Mouse (Mus musculus): Measurements from ENCODE around the gene Sbno2. TPM values are rescaled to one million over a fixed set of nuclear protein-coding genes. Genes with fewer than 3 reads are reported as not detected.

The Sbno2 gene
- polyA plus RNA-seq, 1 experiment from 2014 or later, result 17.2 TPM

- H3K4me1 ChIP-seq (ENCODE audit: control insufficient read depth, insufficient read depth, low read length), result peaks cover 29% of the 10 kb centered on the region
- no peak overlapping the region for H3K4me3 ChIP-seq (replicated peaks; ENCODE audit: low read length)
- no peak overlapping the region for H3K27ac ChIP-seq (ENCODE audit: low read length)
- 69% methylated on average over 8 of the region's 8 CpGs for WGBS
- ATAC-seq (ENCODE audit: insufficient read depth, low FRiP score), result no peak
- no peak overlapping the region for H3K9ac ChIP-seq (ENCODE audit: low read length)
- H3K4me2 ChIP-seq (ENCODE audit: low read depth, low read length), result no peak overlapping the region
- H3K27me3 ChIP-seq (ENCODE audit: control insufficient read depth, insufficient read depth, low read length), result peaks cover 3% of the 10 kb centered on the region; the same call in 1 of the 2 replicates
- H3K36me3 ChIP-seq (ENCODE audit: control insufficient read depth, insufficient read depth, low read length), result peaks cover 20% of the 10 kb centered on the region
- H3K9me3 ChIP-seq (replicated peaks; ENCODE audit: control insufficient read depth, low read length), result no peaks in the 10 kb centered on the region
These were observed 28.0 kb upstream of the Sbno2 start for GRCm38 (mm10) chr10:80133226-80133849.

- Histone ChIP-seq H3K9me3 (replicated peaks; ENCODE audit: control insufficient read depth, low read length) (no peaks in the 10 kb centered on the region), H3K4me1 (ENCODE audit: control insufficient read depth, insufficient read depth, low read length) (peaks cover 15% of the 10 kb centered on the region), H3K4me2 (ENCODE audit: low read depth, low read length) (0 out of 2 replicates have a peak overlapping the region, but pooled peaks have one; percentile 5), H3K9ac (ENCODE audit: low read length) (no peak overlapping the region), H3K4me3 (replicated peaks; ENCODE audit: low read length) (no peak overlapping the region; the same call in 1 of the 2 replicates), H3K27me3 (ENCODE audit: control insufficient read depth, insufficient read depth, low read length) (0 out of 2 replicates have a peak, but pooled peaks cover 2% of the 10 kb centered on the region), H3K27ac (ENCODE audit: low read length) (no peak overlapping the region), H3K36me3 (ENCODE audit: control insufficient read depth, insufficient read depth, low read length) (peaks cover 23% of the 10 kb centered on the region)
- ATAC-seq (ENCODE audit: insufficient read depth, low FRiP score), result no peak
- 54% methylated on average over 27 of the region's 27 CpGs for WGBS
These were observed 26.6 kb upstream of the Sbno2 start for GRCm38 (mm10) chr10:80131952-80132350.

DNA sequence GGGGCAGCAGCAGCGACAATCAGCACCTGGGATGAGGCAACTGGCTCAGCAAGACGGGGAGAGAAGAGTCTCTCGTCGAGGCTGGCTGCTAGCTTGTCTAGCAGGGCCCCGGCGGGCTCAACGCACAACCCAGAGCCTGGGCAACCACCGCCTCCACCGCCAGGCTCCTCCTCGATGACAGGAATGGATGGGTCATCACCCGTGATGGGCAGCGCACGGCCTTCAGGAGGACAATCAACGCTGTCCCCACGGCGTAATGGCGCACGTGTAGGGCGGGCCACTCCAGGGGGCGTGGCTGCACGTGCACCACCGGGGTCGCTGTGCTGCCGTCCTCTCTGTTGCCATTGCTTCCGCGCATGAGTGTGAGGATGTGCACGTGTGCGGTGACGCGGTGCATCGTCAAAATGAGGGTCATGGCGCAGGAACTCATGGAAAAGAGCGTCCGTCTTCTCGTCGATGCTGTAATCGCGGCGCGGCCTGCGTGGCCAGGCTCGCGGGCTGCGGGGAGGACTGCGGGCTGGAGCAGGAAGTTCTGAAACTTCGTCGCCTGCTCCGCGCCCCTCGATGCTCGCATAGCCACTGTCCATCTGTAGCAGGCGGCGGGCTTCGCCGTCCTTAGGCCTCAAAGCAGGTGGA, 26.1 kb upstream of the Sbno2 start:
- WGBS, result 26% methylated on average over 55 of the region's 55 CpGs
- no peak overlapping the region; the same call in 1 of the 2 replicates for H3K9ac ChIP-seq (ENCODE audit: low read length)
- H3K36me3 ChIP-seq (ENCODE audit: control insufficient read depth, insufficient read depth, low read length), result peaks cover 23% of the 10 kb centered on the region
- H3K27ac ChIP-seq (ENCODE audit: low read length), result 0 out of 2 replicates have a peak overlapping the region, but pooled peaks have one; percentile 46
- H3K27me3 ChIP-seq (ENCODE audit: control insufficient read depth, insufficient read depth, low read length), result no peaks in the 10 kb centered on the region
- 0 out of 2 replicates have a peak overlapping the region, but pooled peaks have one; percentile 5 for H3K4me2 ChIP-seq (ENCODE audit: low read depth, low read length)
- no peak for ATAC-seq (ENCODE audit: insufficient read depth, low FRiP score)
- H3K4me3 ChIP-seq (replicated peaks; ENCODE audit: low read length), result no peak overlapping the region; the same call in 1 of the 2 replicates
- peaks cover 13% of the 10 kb centered on the region for H3K4me1 ChIP-seq (ENCODE audit: control insufficient read depth, insufficient read depth, low read length)
- no peaks in the 10 kb centered on the region for H3K9me3 ChIP-seq (replicated peaks; ENCODE audit: control insufficient read depth, low read length)

GRCm38 (mm10) chr10:80130403-80131031, 25.1 kb upstream of the Sbno2 start:
- Histone ChIP-seq H3K36me3 (ENCODE audit: control insufficient read depth, insufficient read depth, low read length) (peaks cover 23% of the 10 kb centered on the region), H3K9ac (ENCODE audit: low read length) (no peak overlapping the region), H3K27me3 (ENCODE audit: control insufficient read depth, insufficient read depth, low read length) (no peaks in the 10 kb centered on the region), H3K4me2 (ENCODE audit: low read depth, low read length) (no peak overlapping the region), H3K9me3 (replicated peaks; ENCODE audit: control insufficient read depth, low read length) (no peaks in the 10 kb centered on the region), H3K4me1 (ENCODE audit: control insufficient read depth, insufficient read depth, low read length) (peaks cover 13% of the 10 kb centered on the region), H3K27ac (ENCODE audit: low read length) (peak overlapping the region; percentile 46; the same call in 1 of the 2 replicates), H3K4me3 (replicated peaks; ENCODE audit: low read length) (no peak overlapping the region)
- WGBS, result 63% methylated on average over 18 of the region's 18 CpGs
- ATAC-seq (ENCODE audit: insufficient read depth, low FRiP score), result peak; percentile 31; the same call in 1 of the 2 replicates

GRCm38 (mm10) chr10:80129846-80130245, 24.5 kb upstream of the Sbno2 start:
- Histone ChIP-seq H3K4me2 (ENCODE audit: low read depth, low read length) (no peak overlapping the region), H3K9ac (ENCODE audit: low read length) (no peak overlapping the region), H3K27me3 (ENCODE audit: control insufficient read depth, insufficient read depth, low read length) (no peaks in the 10 kb centered on the region), H3K36me3 (ENCODE audit: control insufficient read depth, insufficient read depth, low read length) (peaks cover 23% of the 10 kb centered on the region), H3K9me3 (replicated peaks; ENCODE audit: control insufficient read depth, low read length) (no peaks in the 10 kb centered on the region), H3K27ac (ENCODE audit: low read length) (no peak overlapping the region), H3K4me1 (ENCODE audit: control insufficient read depth, insufficient read depth, low read length) (peaks cover 13% of the 10 kb centered on the region), H3K4me3 (replicated peaks; ENCODE audit: low read length) (no peak overlapping the region)
- 89% methylated on average over 9 of the region's 9 CpGs for WGBS
- ATAC-seq (ENCODE audit: insufficient read depth, low FRiP score), result no peak

DNA sequence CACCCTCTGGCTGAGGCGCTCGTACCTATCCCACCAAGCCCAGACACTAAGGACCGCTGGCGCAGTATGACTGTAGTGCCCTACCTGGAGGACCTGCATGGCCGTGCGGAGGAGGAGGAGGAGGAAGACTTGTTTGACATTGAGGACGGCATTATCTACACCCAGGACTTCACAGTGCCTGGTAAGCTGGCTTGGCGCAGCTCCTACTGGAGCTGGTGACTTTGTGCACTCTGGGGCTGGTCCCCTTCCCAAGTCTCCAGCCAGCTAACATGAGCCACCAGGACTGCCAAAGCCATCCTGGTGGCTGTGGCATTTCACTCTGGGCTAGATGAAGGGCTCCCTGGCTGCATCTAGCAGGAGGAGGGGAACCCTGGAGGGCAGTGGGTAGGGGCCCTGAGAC, 22.5 kb upstream of the Sbno2 start:
- Histone ChIP-seq H3K36me3 (ENCODE audit: control insufficient read depth, insufficient read depth, low read length) (peaks cover 23% of the 10 kb centered on the region), H3K9ac (ENCODE audit: low read length) (no peak overlapping the region), H3K27ac (ENCODE audit: low read length) (no peak overlapping the region), H3K27me3 (ENCODE audit: control insufficient read depth, insufficient read depth, low read length) (no peaks in the 10 kb centered on the region), H3K4me3 (replicated peaks; ENCODE audit: low read length) (no peak overlapping the region), H3K4me2 (ENCODE audit: low read depth, low read length) (no peak overlapping the region), H3K4me1 (ENCODE audit: control insufficient read depth, insufficient read depth, low read length) (peaks cover 10% of the 10 kb centered on the region), H3K9me3 (replicated peaks; ENCODE audit: control insufficient read depth, low read length) (no peaks in the 10 kb centered on the region)
- ATAC-seq (ENCODE audit: insufficient read depth, low FRiP score), result no peak
- 92% methylated on average over 8 of the region's 8 CpGs for WGBS

- Histone ChIP-seq H3K4me3 (replicated peaks; ENCODE audit: low read length) (no peak overlapping the region), H3K4me1 (ENCODE audit: control insufficient read depth, insufficient read depth, low read length) (peaks cover 2% of the 10 kb centered on the region), H3K27me3 (ENCODE audit: control insufficient read depth, insufficient read depth, low read length) (no peaks in the 10 kb centered on the region), H3K27ac (ENCODE audit: low read length) (no peak overlapping the region), H3K36me3 (ENCODE audit: control insufficient read depth, insufficient read depth, low read length) (peaks cover 9% of the 10 kb centered on the region), H3K4me2 (ENCODE audit: low read depth, low read length) (no peak overlapping the region), H3K9me3 (replicated peaks; ENCODE audit: control insufficient read depth, low read length) (no peaks in the 10 kb centered on the region), H3K9ac (ENCODE audit: low read length) (no peak overlapping the region)
- no peak; the same call in 1 of the 2 replicates for ATAC-seq (ENCODE audit: insufficient read depth, low FRiP score)
- 78% methylated on average over 9 of the region's 9 CpGs for WGBS
These were observed 18.7 kb upstream of the Sbno2 start for GRCm38 (mm10) chr10:80123932-80124562.

GRCm38 (mm10) chr10:80121639-80122038, 16.3 kb upstream of the Sbno2 start:
- Histone ChIP-seq H3K27ac (ENCODE audit: low read length) (no peak overlapping the region), H3K27me3 (ENCODE audit: control insufficient read depth, insufficient read depth, low read length) (no peaks in the 10 kb centered on the region), H3K4me3 (replicated peaks; ENCODE audit: low read length) (no peak overlapping the region), H3K4me1 (ENCODE audit: control insufficient read depth, insufficient read depth, low read length) (peaks cover 23% of the 10 kb centered on the region), H3K9ac (ENCODE audit: low read length) (no peak overlapping the region), H3K9me3 (replicated peaks; ENCODE audit: control insufficient read depth, low read length) (no peaks in the 10 kb centered on the region), H3K4me2 (ENCODE audit: low read depth, low read length) (no peak overlapping the region), H3K36me3 (ENCODE audit: control insufficient read depth, insufficient read depth, low read length) (no peaks in the 10 kb centered on the region; the same call in 1 of the 2 replicates)
- 74% methylated on average over 2 of the region's 2 CpGs for WGBS
- no peak for ATAC-seq (ENCODE audit: insufficient read depth, low FRiP score)
